Mouse (Mus musculus) common myeloid progenitor, adult 5-6 weeks (primary cell): ENCODE measurements around the gene Pipox. TPM values are rescaled to one million over a fixed set of nuclear protein-coding genes. Genes with fewer than 3 reads are reported as not detected.

ENCODE experiments used
- total RNA-seq: library from RNA; stranded (forward); fragments of 200-1000, 187-1606 nt; gene quantifications from 2 replicates; pipeline ENCODE4 v1.2.3, GENCODE M21; 2017

Pipox gene
- total RNA-seq, 1 experiment from 2014 or later = not detected

Other genes starting within 250 kb of the Pipox start
- gene Nufip2, start 207.9 kb downstream of the Pipox start, total RNA-seq = 80.2 and 84.7 TPM in 2 replicates
- not detected in 2 replicates for gene Cryba1, start 168.8 kb downstream of the Pipox start, total RNA-seq
- gene Myo18a, start 130.8 kb downstream of the Pipox start, total RNA-seq = 118 and 140 TPM in 2 replicates
- 0.05 TPM in 1 of 2 replicates, not detected in the other for gene Gm10277, start 106.3 kb downstream of the Pipox start, total RNA-seq
- not detected in 2 replicates for gene Sez6, start 36.7 kb upstream of the Pipox start, total RNA-seq
- gene Phf12, start 88.7 kb upstream of the Pipox start, total RNA-seq = 29.5 and 39.0 TPM in 2 replicates
- gene Dhrs13, start 138.2 kb upstream of the Pipox start, total RNA-seq = 12.1 and 12.8 TPM in 2 replicates
- 29.7 and 38.4 TPM in 2 replicates for gene Flot2, start 143.8 kb upstream of the Pipox start, total RNA-seq
- 19.3 and 25.5 TPM in 2 replicates for gene Eral1, start 186.3 kb upstream of the Pipox start, total RNA-seq
- gene Fam222b, start 200.6 kb upstream of the Pipox start, total RNA-seq = 6.5 and 7.2 TPM in 2 replicates